Mouse (Mus musculus) CH12.LX (cell line): ENCODE measurements around the gene Cdh24. TPM values are rescaled to one million over a fixed set of nuclear protein-coding genes. Genes with fewer than 3 reads are reported as not detected.

Experiments
- DNase-seq: peaks from one replicate; pipeline ENCODE4 v3.0.0-alpha.2; 2013; ENCODE audit errors: extremely low read depth
- H3K27ac ChIP-seq: 2 replicates; pipeline ENCODE4 v1.5.1; 2012; ENCODE audit warnings: low read depth, mild to moderate bottlenecking, control low read depth, moderate library complexity; ENCODE audit not compliant: insufficient read depth
- H3K27me3 ChIP-seq: replicated peaks from 2 replicates; pipeline ENCODE3; 2012; ENCODE audit warnings: inconsistent platforms
- H3K36me3 ChIP-seq, 2 experiments: replicated peaks in 1 of 2; 2 replicates each; pipeline versions ENCODE3 to v1.6.1; 2012; ENCODE audit warnings: inconsistent platforms in 1 of 2, low read length in 1 of 2, mild to moderate bottlenecking in 1 of 2, mixed read lengths in 1 of 2, moderate library complexity in 1 of 2; ENCODE audit not compliant: control insufficient read depth in 1 of 2, insufficient read depth in 1 of 2
- H3K4me1 ChIP-seq, 2 experiments: 2 replicates each; pipeline ENCODE4 v1.6.1; 2012; ENCODE audit warnings: inconsistent platforms in 1 of 2, moderate library complexity in 1 of 2; ENCODE audit not compliant: insufficient read depth in 2 of 2, control insufficient read depth in 1 of 2
- H3K4me2 ChIP-seq: 2 replicates; pipeline ENCODE4 v1.6.1; 2012; ENCODE audit warnings: low read depth, mild to moderate bottlenecking, control low read depth; ENCODE audit not compliant: poor library complexity, insufficient read depth, severe bottlenecking
- H3K4me3 ChIP-seq, 3 experiments: fragments of 150-350 bp in 1 of 3; sonication (generic) in 1 of 3; replicated peaks in 1 of 3; 2 replicates each; pipeline versions ENCODE3 to v1.5.1; 2011 to 2012; ENCODE audit warnings: low read depth in 2 of 3, low read length in 2 of 3, mild to moderate bottlenecking in 2 of 3, moderate library complexity in 2 of 3, control low read depth in 1 of 3, improper control_type of control experiment in 1 of 3, inconsistent platforms in 1 of 3, mixed read lengths in 1 of 3; ENCODE audit not compliant: poor library complexity in 1 of 3
- H3K79me2 ChIP-seq: replicated peaks from 2 replicates; pipeline ENCODE4 v1.6.1; 2012; ENCODE audit warnings: mild to moderate bottlenecking, moderate library complexity; ENCODE audit not compliant: control insufficient read depth, poor library complexity, insufficient read depth, severe bottlenecking; ENCODE audit errors: extremely low read depth
- H3K9ac ChIP-seq: 2 replicates; pipeline ENCODE4 v1.6.1; 2012; ENCODE audit warnings: low read depth, mild to moderate bottlenecking, control low read depth, moderate library complexity; ENCODE audit not compliant: insufficient read depth
- H3K9me3 ChIP-seq: replicated peaks from 2 replicates; pipeline ENCODE3; 2012; ENCODE audit warnings: low read length, inconsistent platforms, mixed read lengths
- BHLHE40 ChIP-seq: IDR thresholded peaks from 2 replicates; pipeline ENCODE4 v1.6.1; 2011; ENCODE audit warnings: mild to moderate bottlenecking, low read depth, low read length, improper control_type of control experiment
- CHD1 ChIP-seq: IDR thresholded peaks from 2 replicates; pipeline ENCODE4 v1.6.1; 2012; ENCODE audit warnings: low read depth, low read length, improper control_type of control experiment, inconsistent platforms
- CHD2 ChIP-seq: IDR thresholded peaks from 2 replicates; pipeline ENCODE4 v1.6.1; 2011; ENCODE audit warnings: low read length, improper control_type of control experiment
- CTCF ChIP-seq, 2 experiments: IDR thresholded peaks in 1 of 2; conservative IDR thresholded peaks in 1 of 2; 2 replicates each; pipeline ENCODE4 v1.5.1; 2011 to 2012; ENCODE audit warnings: low read depth in 2 of 2, low read length in 2 of 2, improper control_type of control experiment in 1 of 2, inconsistent platforms in 1 of 2, mild to moderate bottlenecking in 1 of 2, moderate library complexity in 1 of 2
- ELF1 ChIP-seq: IDR thresholded peaks from 2 replicates; pipeline ENCODE4 v1.6.1; 2014; ENCODE audit warnings: low read depth, mild to moderate bottlenecking, inconsistent platforms, low read length, improper control_type of control experiment
- EP300 ChIP-seq: IDR thresholded peaks from 2 replicates; pipeline ENCODE4 v1.6.1; 2011; ENCODE audit warnings: low read length, improper control_type of control experiment
- GABPA ChIP-seq: IDR thresholded peaks from 2 replicates; pipeline ENCODE4 v1.6.1; 2012; ENCODE audit warnings: low read depth, low read length, improper control_type of control experiment, inconsistent platforms; ENCODE audit not compliant: insufficient replicate concordance
- IRF4 ChIP-seq: IDR thresholded peaks from 2 replicates; pipeline ENCODE4 v1.6.1; 2014; ENCODE audit warnings: low read depth, mild to moderate bottlenecking, inconsistent platforms, low read length, improper control_type of control experiment
- JUN ChIP-seq: IDR thresholded peaks from 2 replicates; pipeline ENCODE4 v1.6.1; 2011; ENCODE audit warnings: low read depth, mild to moderate bottlenecking, low read length, improper control_type of control experiment, moderate library complexity; ENCODE audit not compliant: insufficient read depth
- JUND ChIP-seq: conservative IDR thresholded peaks from 2 replicates; pipeline ENCODE4 v1.6.1; 2011; ENCODE audit warnings: low read depth, low read length, improper control_type of control experiment
- MAFK ChIP-seq: IDR thresholded peaks from 2 replicates; pipeline ENCODE4 v1.6.1; 2011; ENCODE audit warnings: low read length, improper control_type of control experiment; ENCODE audit not compliant: insufficient replicate concordance
- MAZ ChIP-seq: IDR thresholded peaks from 2 replicates; pipeline ENCODE4 v1.6.1; 2012; ENCODE audit warnings: low read depth, mild to moderate bottlenecking, inconsistent platforms, low read length, improper control_type of control experiment, moderate library complexity
- MEF2A ChIP-seq: IDR thresholded peaks from 2 replicates; pipeline ENCODE4 v1.6.1; 2014; ENCODE audit warnings: low read depth, mild to moderate bottlenecking, inconsistent platforms, low read length, improper control_type of control experiment, borderline replicate concordance
- MXI1 ChIP-seq: IDR thresholded peaks from 2 replicates; pipeline ENCODE4 v1.6.1; 2011; ENCODE audit warnings: mild to moderate bottlenecking, low read depth, low read length, improper control_type of control experiment
- MYC ChIP-seq: IDR thresholded peaks from 2 replicates; pipeline ENCODE4 v1.6.1; 2011; ENCODE audit warnings: low read depth, mild to moderate bottlenecking, improper control_type of control experiment, low read length
- POLR2AphosphoS2 ChIP-seq: IDR thresholded peaks from 2 replicates; pipeline ENCODE4 v1.6.1; 2011; ENCODE audit warnings: low read depth, low read length, improper control_type of control experiment
- RAD21 ChIP-seq: IDR thresholded peaks from 2 replicates; pipeline ENCODE4 v1.6.1; 2011; ENCODE audit warnings: low read depth, mild to moderate bottlenecking, low read length, improper control_type of control experiment, moderate library complexity
- SIN3A ChIP-seq: IDR thresholded peaks from 2 replicates; pipeline ENCODE4 v1.6.1; 2012; ENCODE audit warnings: low read length, improper control_type of control experiment, inconsistent platforms
- TCF12 ChIP-seq: IDR thresholded peaks from 2 replicates; pipeline ENCODE4 v1.6.1; 2014; ENCODE audit warnings: low read depth, mild to moderate bottlenecking, inconsistent platforms, low read length, improper control_type of control experiment
- UBTF ChIP-seq: IDR thresholded peaks from 2 replicates; pipeline ENCODE4 v1.6.1; 2012; ENCODE audit warnings: low read depth, mild to moderate bottlenecking, inconsistent platforms, low read length, improper control_type of control experiment, moderate library complexity
- ZKSCAN1 ChIP-seq: IDR thresholded peaks from 2 replicates; pipeline ENCODE4 v1.6.1; 2012; ENCODE audit warnings: low read depth, inconsistent platforms, low read length, improper control_type of control experiment, borderline replicate concordance
- ZMIZ1 ChIP-seq: IDR thresholded peaks from 2 replicates; pipeline ENCODE4 v1.6.1; 2012; ENCODE audit warnings: low read depth, mild to moderate bottlenecking, inconsistent platforms, low read length, improper control_type of control experiment
- ZNF384 ChIP-seq: IDR thresholded peaks from 2 replicates; pipeline ENCODE4 v1.6.1; 2012; ENCODE audit warnings: low read depth, low read length, improper control_type of control experiment, inconsistent platforms
- dilution Hi-C: fragments of 300-500 bp; cut with MboI; formaldehyde crosslinking; loops from 2 replicates; pipeline ENCODE4 v1.14.3; 2020; ENCODE audit warnings: low sequenced_read_pairs; ENCODE audit not compliant: extremely low pct_unique_long_range_greater_than_20kb, extremely low pct_ligation_motif_present
- in situ Hi-C: fragments of 300-500 bp; cut with MboI; formaldehyde crosslinking; loops from 3 replicates; pipeline ENCODE4 v1.14.3; 2019; ENCODE audit warnings: low sequenced_read_pairs, low pct_ligation_motif_present, low pct_unique_long_range_greater_than_20kb, mixed read lengths
- polyA plus RNA-seq: library from polyadenylated mRNA; unstranded; fragments of >175 nt; gene quantifications from 2 replicates; pipeline ENCODE4 v1.2.1, GENCODE M21; 2012; ENCODE audit warnings: low read depth; ENCODE audit not compliant: insufficient read length
- total RNA-seq, 2 experiments: library from RNA; depleted of rRNA; stranded (reverse); fragments of 300-350 nt in 1 of 2; fragments of >200 nt in 1 of 2; gene quantifications; 2 replicates each; pipeline ENCODE4 v1.2.3; 2012 to 2014

Gene Cdh24
- total and polyA plus RNA-seq, 3 experiments = 1.0 to 4.9 (median 1.6) TPM

- TF ChIP-seq MEF2A (peak; percentile 60), GABPA (no peak)
Observed at GRCm38 (mm10) chr14:54686063-54686521, 44.9 kb upstream of the Cdh24 start, which contains the start of gene 1700123O20Rik (continued).

- H3K4me2 ChIP-seq = peak overlapping the region; percentile 98
- H3K36me3 ChIP-seq = peaks cover 19 to 54% of the 10 kb centered on the region in 2 experiments
- H3K27ac ChIP-seq = peak overlapping the region; percentile 57; the same call in 1 of the 2 replicates
- H3K4me1 ChIP-seq = peaks cover 2 to 47% of the 10 kb centered on the region in 2 experiments; a peak in 3 of 4 replicates
- peak; percentile 39 for DNase-seq
- dilution Hi-C loops = no loop called here
- peaks cover 61% of the 10 kb centered on the region for H3K79me2 ChIP-seq
- peak overlapping the region; percentile 90 for H3K9ac ChIP-seq
- no peaks in the 10 kb centered on the region for H3K9me3 ChIP-seq
- peak overlapping the region; percentile 70 to 81 (median 72) for H3K4me3 ChIP-seq
- in situ Hi-C loops = no loop called here
- TF ChIP-seq TCF12 (no peak), UBTF (no peak), JUND (no peak), MAZ (no peak), MYC (no peak), JUN (no peak), ZKSCAN1 (no peak), CHD1 (no peak), ELF1 (no peak), CHD2 (no peak), MXI1 (no peak), CTCF (conservative IDR thresholded peaks at IDR 0.05 in 1 of 2, IDR thresholded peaks at IDR 0.05 in 1 of 2; ENCODE audit: low read depth in 2 of 2, low read length in 2 of 2) (no peak)
- no peaks in the 10 kb centered on the region for H3K27me3 ChIP-seq
Observed at GRCm38 (mm10) chr14:54685471-54685870, 44.3 kb upstream of the Cdh24 start.

- Histone ChIP-seq H3K4me2 (no peak overlapping the region), H3K9ac (no peak overlapping the region), H3K4me1 (peaks cover 2 to 23% of the 10 kb centered on the region in 2 experiments; a peak in 3 of 4 replicates), H3K79me2 (peaks cover 46% of the 10 kb centered on the region), H3K36me3 (peaks cover 28 to 55% of the 10 kb centered on the region in 2 experiments), H3K4me3 (no peak overlapping the region), H3K27me3 (no peaks in the 10 kb centered on the region), H3K27ac (no peak overlapping the region), H3K9me3 (no peaks in the 10 kb centered on the region)
- in situ Hi-C loops = no loop called here
- dilution Hi-C loops = no loop called here
- no peak for TF ChIP-seq POLR2AphosphoS2
- TF ChIP-seq MAFK = no peak
- TF ChIP-seq SIN3A = no peak
- no peak for TF ChIP-seq ZNF384
- TF ChIP-seq EP300 = no peak
- no peak for TF ChIP-seq IRF4
- no peak for TF ChIP-seq GABPA
- no peak for TF ChIP-seq JUN
- no peak for TF ChIP-seq ELF1
- TF ChIP-seq ZKSCAN1 = no peak
- no peak for TF ChIP-seq ZMIZ1
- no peak for TF ChIP-seq MEF2A
- no peak for TF ChIP-seq BHLHE40
- TF ChIP-seq RAD21 = no peak
- TF ChIP-seq CHD2 = no peak
- DNase-seq = no peak
Observed at GRCm38 (mm10) chr14:54682396-54682795, 41.2 kb upstream of the Cdh24 start.
